Mouse (Mus musculus) bone marrow, adult 2 months (tissue): ENCODE measurements around the gene Vmn1r137. TPM values are rescaled to one million over a fixed set of nuclear protein-coding genes. Genes with fewer than 3 reads are reported as not detected.
"Not testable (repeated sequence)": the region's sequence is repeated elsewhere in the genome, so short reads cannot be mapped to it uniquely, and the experiment has no call there.

Source experiments
- H3K27ac ChIP-seq: fragments of 200-500 bp; 2 replicates; pipeline ENCODE4 v1.5.1; 2012; ENCODE audit warnings: low read depth, mild to moderate bottlenecking, control low read depth, inconsistent platforms, low read length; ENCODE audit not compliant: control insufficient read depth, poor library complexity, insufficient read depth
- H3K4me1 ChIP-seq: fragments of 200-500 bp; 2 replicates; pipeline ENCODE4 v1.6.1; 2011; ENCODE audit warnings: low read length; ENCODE audit not compliant: control insufficient read depth, insufficient read depth
- H3K4me3 ChIP-seq: fragments of 200-500 bp; replicated peaks from 2 replicates; pipeline ENCODE3; 2011; ENCODE audit warnings: mild to moderate bottlenecking, low read depth, low read length, control low read depth; ENCODE audit not compliant: control insufficient read depth
- WGBS: fragments of 180-500 bp; shearing (Covaris S2); methylation state at CpG from one replicate; pipeline ENCODE4 v1.1.7; 2018; 5-methylcytosine and 5-hydroxymethylcytosine counted together
- polyA plus RNA-seq: library from polyadenylated mRNA; stranded (reverse); fragments of >200 nt; gene quantifications from 2 replicates; pipeline ENCODE4 v1.2.4, GENCODE M21; 2011; ENCODE audit warnings: low replicate concordance; ENCODE audit not compliant: missing spikeins, insufficient read depth, insufficient read length

The Vmn1r137 gene
- not detected in 2 replicates for polyA plus RNA-seq

DNA sequence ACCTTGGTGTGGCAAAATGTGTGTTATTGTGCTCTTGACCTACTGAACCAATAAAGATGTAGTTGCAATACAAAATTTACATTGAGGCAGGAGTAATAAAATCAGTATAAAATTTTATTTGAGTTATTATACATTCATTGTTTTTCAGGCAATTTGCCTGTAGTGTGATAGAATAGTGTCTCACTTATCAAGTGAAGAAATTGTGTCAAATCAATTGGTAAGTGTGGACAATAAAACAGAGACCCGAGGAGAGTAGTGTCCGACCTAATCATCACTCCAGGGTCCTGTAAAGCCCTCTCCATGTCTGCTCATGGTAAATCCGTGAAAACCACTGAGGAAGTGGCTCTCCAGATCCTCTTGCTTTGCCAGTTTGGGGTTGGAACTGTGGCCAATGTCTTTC, at the start of gene Vmn1r137:
TSS of gene Vmn1r137 (plus strand) at position 301 of the 400 bp plus-strand sequence.
- H3K27ac ChIP-seq, H3K4me3 ChIP-seq, H3K4me1 ChIP-seq: not testable (repeated sequence)
- WGBS = no CpG with 5 or more reads among the region's 3 CpGs

DNA sequence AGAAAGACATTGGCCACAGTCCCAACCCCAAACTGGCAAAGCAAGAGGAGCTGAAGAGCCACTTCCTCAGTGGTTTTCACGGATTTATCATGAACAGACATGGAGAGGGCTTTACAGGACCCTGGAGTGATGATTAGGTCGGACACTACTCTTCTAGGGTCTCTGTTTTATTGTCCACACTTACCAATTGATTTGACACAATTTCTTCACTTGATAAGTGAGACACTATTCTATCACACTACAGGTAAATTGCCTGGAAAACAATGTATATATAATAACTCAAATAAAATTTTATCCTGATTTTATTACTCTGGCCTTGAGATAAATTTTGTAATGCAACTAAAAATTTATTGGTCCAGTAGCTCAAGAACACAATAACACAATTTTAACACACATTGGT, 34.4 kb downstream of the Vmn1r137 start, which contains the start of gene Vmn1r138:
TSS of gene Vmn1r138 (minus strand) at position 101 of the 400 bp plus-strand sequence.
- WGBS = no CpG with 5 or more reads among the region's 2 CpGs
- not testable (repeated sequence) for H3K4me1 ChIP-seq, H3K27ac ChIP-seq, H3K4me3 ChIP-seq

Other genes with a start within 250 kb of the Vmn1r137 start
- gene Gm4175, start 233.1 kb upstream of the Vmn1r137 start, polyA plus RNA-seq = not detected in 2 replicates
- not detected in 2 replicates for gene Gm4177, start 197.9 kb upstream of the Vmn1r137 start, polyA plus RNA-seq
- gene Vmn1r135, start 162.2 kb upstream of the Vmn1r137 start, polyA plus RNA-seq = not detected in 2 replicates
- gene Gm5725, start 150.3 kb upstream of the Vmn1r137 start, polyA plus RNA-seq = not detected in 2 replicates
- 2.6 TPM in 1 of 2 replicates, not detected in the other for gene Gm5891, start 73.3 kb upstream of the Vmn1r137 start, polyA plus RNA-seq
- gene Vmn1r138, start 34.3 kb downstream of the Vmn1r137 start, polyA plus RNA-seq = not detected in 2 replicates
- gene Gm6176, start 61.7 kb downstream of the Vmn1r137 start, polyA plus RNA-seq = not detected in 2 replicates
- gene Vmn1r139, start 74.5 kb downstream of the Vmn1r137 start, polyA plus RNA-seq = not detected in 2 replicates
- gene Gm16451, start 123.7 kb downstream of the Vmn1r137 start, polyA plus RNA-seq = not detected in 2 replicates
- not detected in 2 replicates for gene Gm10666, start 140.2 kb downstream of the Vmn1r137 start, polyA plus RNA-seq
- not detected in 2 replicates for gene Vmn1r142, start 169.4 kb downstream of the Vmn1r137 start, polyA plus RNA-seq
- gene Vmn1r143, start 194.8 kb downstream of the Vmn1r137 start, polyA plus RNA-seq = not detected in 2 replicates
- not detected in 2 replicates for gene Gm8653, start 206.7 kb downstream of the Vmn1r137 start, polyA plus RNA-seq
- gene Gm8453, start 234.9 kb downstream of the Vmn1r137 start, polyA plus RNA-seq = not detected in 2 replicates